Mouse (Mus musculus) cerebellum, postnatal 36 days (tissue): Measurements from ENCODE around the gene Ncf1.

Experiments used
- DNase-seq, 2 experiments: peaks; one replicate each; pipeline ENCODE4 v3.0.0; 2021 to 2022; ENCODE audit warnings: mixed read lengths in 2 of 2

Ncf1 gene

GRCm38 (mm10) chr5:134206721-134207120 is 22.7 kb downstream of the Ncf1 start:
- no peak for DNase-seq

GRCm38 (mm10) chr5:134193664-134194063 is 35.8 kb downstream of the Ncf1 start:
- DNase-seq = no peak

- DNase-seq = no peak
Measured at GRCm38 (mm10) chr5:134188571-134188970, 40.9 kb downstream of the Ncf1 start.

- peak; percentile 47 to 49 for DNase-seq
Measured at GRCm38 (mm10) chr5:134186961-134187731, 42.3 kb downstream of the Ncf1 start.

GRCm38 (mm10) chr5:134186059-134186458 is 43.4 kb downstream of the Ncf1 start:
- no peak for DNase-seq

GRCm38 (mm10) chr5:134183880-134184808 is 45.3 kb downstream of the Ncf1 start, which contains the start of gene Gtf2ird2:
Gtf2ird2 (plus strand) TSS chr5:134184019.
- DNase-seq = peak; percentile 99 to 100

- DNase-seq = no peak
Measured at GRCm38 (mm10) chr5:134183162-134183561, 46.3 kb downstream of the Ncf1 start.

- no peak for DNase-seq
Measured at GRCm38 (mm10) chr5:134182735-134183134, 46.7 kb downstream of the Ncf1 start.

- no peak for DNase-seq
Measured at GRCm38 (mm10) chr5:134182172-134182571, 47.3 kb downstream of the Ncf1 start.

- DNase-seq = peak; percentile 78 to 86
Measured at GRCm38 (mm10) chr5:134179871-134180270, 49.6 kb downstream of the Ncf1 start.

- DNase-seq = no peak
Measured at GRCm38 (mm10) chr5:134178536-134178935, 50.9 kb downstream of the Ncf1 start.

GRCm38 (mm10) chr5:134176169-134176881 is 53.1 kb downstream of the Ncf1 start, which contains the start of gene Rcc1l:
Rcc1l (minus strand) TSS chr5:134176774.
- peak; percentile 81 to 86 for DNase-seq

- DNase-seq = no peak
Measured at GRCm38 (mm10) chr5:134175696-134176095, 53.7 kb downstream of the Ncf1 start.

- DNase-seq = no peak
Measured at GRCm38 (mm10) chr5:134173206-134173605, 56.2 kb downstream of the Ncf1 start.

GRCm38 (mm10) chr5:134170167-134170566 is 59.3 kb downstream of the Ncf1 start:
- DNase-seq = no peak
